8 mouse cellular contexts compared by ENCODE assay signal in genomic region chr2:19371390-19372158, GRCm38 (mm10). TPM values are rescaled to one million over a fixed set of nuclear protein-coding genes. Genes with fewer than 3 reads are reported as not detected.
A peak's percentile ranks its signal among the peaks of the same experiment; 100 is the strongest.
DNase-seq lines count a peak whose midpoint lies in the region; ATAC-seq lines count a peak whose summit lies in the region.

Msrb2 (plus strand) TSS chr2:19371440.

- WGBS in hindbrain, embryonic 13.5 days = under 1% methylated on average over 39 of the region's 39 CpGs

- H3K9me3 ChIP-seq in hindbrain, embryonic 13.5 days = no peaks in the 10 kb centered on the region

- peak; percentile 85 for ATAC-seq in hindbrain, embryonic 13.5 days (ENCODE audit: low FRiP score)

- H3K4me2 ChIP-seq in hindbrain, embryonic 13.5 days = peak within 1 kb of the TSS; percentile 80

- DNase-seq in NIH3T3 (ENCODE audit: low read depth) = peak; percentile 86
- peak; percentile 81 to 83 for DNase-seq in cerebellum, postnatal 25 days
- peak; percentile 58 to 60 for DNase-seq in frontal cortex, postnatal 25 days (ENCODE audit: low spot score in 2 of 2)
- DNase-seq in layer of hippocampus, postnatal 14 days (ENCODE audit: low spot score in 2 of 2) = peak; percentile 58 to 83
- peak; percentile 78 for DNase-seq in lung, postnatal 10 days
- peak; percentile 59 for DNase-seq in ovary, postnatal 14 days (ENCODE audit: low spot score)
- DNase-seq in thymus, postnatal 14 days = peak; percentile 82

- peak within 1 kb of the TSS; percentile 79 for H3K9ac ChIP-seq in hindbrain, embryonic 13.5 days

- peaks cover 3% of the 10 kb centered on the region for H3K4me1 ChIP-seq in hindbrain, embryonic 13.5 days (replicated peaks)

- H3K27me3 ChIP-seq in hindbrain, embryonic 13.5 days = no peaks in the 10 kb centered on the region

- H3K36me3 ChIP-seq in hindbrain, embryonic 13.5 days = no peaks in the 10 kb centered on the region

- peak within 1 kb of the TSS; percentile 64 for H3K4me3 ChIP-seq in hindbrain, embryonic 13.5 days

- H3K27ac ChIP-seq in hindbrain, embryonic 13.5 days = no peak within 1 kb of the TSS

RNA-seq across cellular contexts. Expression of gene Msrb2, which starts in this region (rescaled TPM):
- 10.4 and 10.8 TPM in 2 replicates for polyA plus RNA-seq in hindbrain, embryonic 13.5 days (2015; fragmentation: Nextera tagmentation; extraction: Ambion mirVana)
- 10 to 100 TPM; 22.3 to 22.4 TPM for total RNA-seq in layer of hippocampus, postnatal 14 days (2021)
